Mouse (Mus musculus): Measurements from ENCODE around the gene Vps37b. TPM values are rescaled to one million over a fixed set of nuclear protein-coding genes. Genes with fewer than 3 reads are reported as not detected.
A peak's percentile ranks its signal among the peaks of the same experiment; 100 is the strongest.

The Vps37b gene
- polyA plus RNA-seq, 1 experiment from 2014 or later, result 28.8 TPM

DNA sequence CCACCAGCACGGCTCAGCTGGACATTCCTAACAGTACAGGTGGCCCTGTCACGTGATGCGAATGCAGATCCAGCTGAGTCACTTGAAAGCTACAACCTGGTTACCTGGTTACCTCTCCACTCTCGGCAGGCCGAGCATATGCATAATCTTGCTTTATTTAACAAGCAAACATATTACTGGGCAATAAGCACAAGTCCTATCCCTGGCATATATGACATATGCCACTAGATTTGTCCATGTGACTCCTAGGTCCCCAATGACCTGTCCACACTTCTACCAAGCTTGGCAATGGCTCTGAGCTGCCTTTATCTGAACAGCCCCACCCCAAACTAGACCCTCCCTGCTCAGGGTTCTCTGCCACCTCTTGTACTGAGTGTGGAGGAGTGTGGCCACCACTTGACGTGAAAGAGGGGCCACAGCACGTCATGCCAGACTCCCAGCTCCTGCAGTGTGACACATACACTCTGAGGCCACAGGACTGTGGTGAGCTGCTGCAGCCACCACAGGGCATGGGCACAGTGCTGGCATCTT is 15.7 kb downstream of the Vps37b start:
- WGBS, result 80% methylated on average over 7 of the region's 7 CpGs
- Histone ChIP-seq H3K9ac (no peak overlapping the region), H3K9me3 (no peaks in the 10 kb centered on the region), H3K36me3 (no peaks in the 10 kb centered on the region), H3K4me2 (replicated peaks) (no peak overlapping the region), H3K27me3 (replicated peaks) (no peaks in the 10 kb centered on the region), H3K27ac (no peak overlapping the region), H3K4me1 (replicated peaks) (peaks cover 47% of the 10 kb centered on the region), H3K4me3 (replicated peaks) (no peak overlapping the region)
- ATAC-seq, result no peak

- Histone ChIP-seq H3K9ac (no peak overlapping the region), H3K27me3 (replicated peaks) (no peaks in the 10 kb centered on the region), H3K9me3 (no peaks in the 10 kb centered on the region), H3K4me3 (replicated peaks) (no peak overlapping the region), H3K36me3 (no peaks in the 10 kb centered on the region), H3K4me1 (replicated peaks) (peaks cover 53% of the 10 kb centered on the region), H3K4me2 (replicated peaks) (no peak overlapping the region), H3K27ac (no peak overlapping the region)
- WGBS, result 74% methylated on average over 2 of the region's 2 CpGs
- ATAC-seq, result no peak
Measured at GRCm38 (mm10) chr5:124015727-124016126, 16.3 kb downstream of the Vps37b start.

GRCm38 (mm10) chr5:124014791-124015251 is 17.2 kb downstream of the Vps37b start:
- H3K36me3 ChIP-seq, result peaks cover 3% of the 10 kb centered on the region; the same call in 1 of the 2 replicates
- 43% methylated on average over 11 of the region's 11 CpGs for WGBS
- no peak for ATAC-seq
- H3K4me2 ChIP-seq (replicated peaks), result no peak overlapping the region
- no peaks in the 10 kb centered on the region for H3K9me3 ChIP-seq
- H3K4me1 ChIP-seq (replicated peaks), result peaks cover 59% of the 10 kb centered on the region
- H3K4me3 ChIP-seq (replicated peaks), result no peak overlapping the region
- H3K27ac ChIP-seq, result peak overlapping the region; percentile 32; the same call in 1 of the 2 replicates
- H3K9ac ChIP-seq, result no peak overlapping the region; the same call in 1 of the 2 replicates
- H3K27me3 ChIP-seq (replicated peaks), result no peaks in the 10 kb centered on the region

- H3K27me3 ChIP-seq (replicated peaks), result no peaks in the 10 kb centered on the region
- peaks cover 54% of the 10 kb centered on the region for H3K4me1 ChIP-seq (replicated peaks)
- no peaks in the 10 kb centered on the region for H3K9me3 ChIP-seq
- WGBS, result 85% methylated on average over 3 of the region's 3 CpGs
- ATAC-seq, result no peak
- H3K9ac ChIP-seq, result no peak overlapping the region
- peaks cover 8% of the 10 kb centered on the region; the same call in 1 of the 2 replicates for H3K36me3 ChIP-seq
- H3K4me2 ChIP-seq (replicated peaks), result no peak overlapping the region
- H3K4me3 ChIP-seq (replicated peaks), result no peak overlapping the region
- 0 out of 2 replicates have a peak overlapping the region, but pooled peaks have one; percentile 32 for H3K27ac ChIP-seq
Measured at GRCm38 (mm10) chr5:124014180-124014579, 17.9 kb downstream of the Vps37b start.

DNA sequence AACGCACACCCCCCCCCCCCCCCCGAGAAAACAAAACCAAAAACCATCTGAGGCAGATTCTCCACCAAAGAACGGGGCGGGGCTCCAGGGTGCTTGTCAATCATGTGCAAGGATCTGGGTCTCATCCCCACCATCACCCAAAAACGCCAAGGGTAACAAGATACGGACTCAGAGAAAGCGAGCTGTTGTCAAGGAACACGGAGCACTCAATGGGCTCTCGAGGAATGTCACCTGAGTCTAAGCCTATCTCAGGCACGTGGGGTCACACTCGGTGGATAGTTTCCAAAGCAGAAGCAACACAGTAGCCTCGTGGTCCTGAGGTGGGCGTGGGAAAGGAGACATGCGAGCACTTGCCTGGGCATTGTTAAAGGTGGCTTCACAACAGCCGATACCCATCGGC is 18.3 kb downstream of the Vps37b start:
- H3K9ac ChIP-seq, result no peak overlapping the region
- H3K27ac ChIP-seq, result no peak overlapping the region
- H3K36me3 ChIP-seq, result peaks cover 12% of the 10 kb centered on the region; the same call in 1 of the 2 replicates
- H3K4me1 ChIP-seq (replicated peaks), result peaks cover 53% of the 10 kb centered on the region
- no peak for ATAC-seq
- no peaks in the 10 kb centered on the region for H3K27me3 ChIP-seq (replicated peaks)
- H3K9me3 ChIP-seq, result no peaks in the 10 kb centered on the region
- WGBS, result 85% methylated on average over 16 of the region's 16 CpGs
- no peak overlapping the region for H3K4me2 ChIP-seq (replicated peaks)
- H3K4me3 ChIP-seq (replicated peaks), result no peak overlapping the region

- 72% methylated on average over 10 of the region's 10 CpGs for WGBS
- no peak overlapping the region for H3K9ac ChIP-seq
- H3K27me3 ChIP-seq (replicated peaks), result no peaks in the 10 kb centered on the region
- H3K4me2 ChIP-seq (replicated peaks), result no peak overlapping the region
- H3K36me3 ChIP-seq, result peaks cover 14% of the 10 kb centered on the region; the same call in 1 of the 2 replicates
- H3K4me3 ChIP-seq (replicated peaks), result no peak overlapping the region
- no peak overlapping the region for H3K27ac ChIP-seq
- H3K4me1 ChIP-seq (replicated peaks), result peaks cover 53% of the 10 kb centered on the region
- no peak for ATAC-seq
- no peaks in the 10 kb centered on the region for H3K9me3 ChIP-seq
Measured at GRCm38 (mm10) chr5:124012885-124013284, 19.2 kb downstream of the Vps37b start.

DNA sequence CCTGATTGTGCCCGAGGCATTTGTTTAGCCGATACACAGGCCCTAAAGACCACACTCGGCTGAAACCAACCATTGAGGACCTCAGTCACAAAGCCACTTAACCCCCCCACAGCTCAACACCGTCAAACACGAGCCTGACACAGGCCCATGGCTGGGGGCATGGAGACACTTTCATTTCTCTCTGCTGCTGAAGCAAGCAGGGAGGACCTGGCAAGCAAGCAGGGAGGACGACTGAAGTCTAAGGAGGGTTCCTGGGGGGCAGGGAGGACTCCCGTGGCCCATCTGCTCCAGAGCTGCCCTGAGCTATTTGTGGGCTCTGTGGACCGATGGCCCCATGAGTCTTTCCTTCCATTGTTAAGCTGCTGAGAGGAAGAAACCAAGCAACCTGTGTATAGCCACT is 20.1 kb downstream of the Vps37b start:
- Histone ChIP-seq H3K9me3 (no peaks in the 10 kb centered on the region), H3K27me3 (replicated peaks) (no peaks in the 10 kb centered on the region), H3K9ac (no peak overlapping the region), H3K4me1 (replicated peaks) (peaks cover 46% of the 10 kb centered on the region), H3K4me2 (replicated peaks) (peak overlapping the region; percentile 40), H3K4me3 (replicated peaks) (no peak overlapping the region), H3K27ac (peak overlapping the region; percentile 71), H3K36me3 (peaks cover 18% of the 10 kb centered on the region)
- no peak for ATAC-seq
- 32% methylated on average over 8 of the region's 8 CpGs for WGBS

GRCm38 (mm10) chr5:124010910-124011655 is 21.0 kb downstream of the Vps37b start:
- H3K4me3 ChIP-seq (replicated peaks), result no peak overlapping the region
- no peaks in the 10 kb centered on the region for H3K9me3 ChIP-seq
- peak overlapping the region; percentile 71 for H3K27ac ChIP-seq
- peak; percentile 59 for ATAC-seq
- H3K9ac ChIP-seq, result no peak overlapping the region
- H3K36me3 ChIP-seq, result peaks cover 21% of the 10 kb centered on the region
- no peaks in the 10 kb centered on the region for H3K27me3 ChIP-seq (replicated peaks)
- 17% methylated on average over 19 of the region's 19 CpGs for WGBS
- peaks cover 43% of the 10 kb centered on the region for H3K4me1 ChIP-seq (replicated peaks)
- peak overlapping the region; percentile 40 for H3K4me2 ChIP-seq (replicated peaks)

- Histone ChIP-seq H3K27ac (peak overlapping the region; percentile 71; the same call in 1 of the 2 replicates), H3K27me3 (replicated peaks) (no peaks in the 10 kb centered on the region), H3K9ac (no peak overlapping the region), H3K36me3 (peaks cover 27% of the 10 kb centered on the region), H3K9me3 (no peaks in the 10 kb centered on the region), H3K4me1 (replicated peaks) (peaks cover 43% of the 10 kb centered on the region), H3K4me2 (replicated peaks) (no peak overlapping the region), H3K4me3 (replicated peaks) (no peak overlapping the region)
- 76% methylated on average over 8 of the region's 8 CpGs for WGBS
- no peak for ATAC-seq
Measured at GRCm38 (mm10) chr5:124010077-124010476, 22.0 kb downstream of the Vps37b start.

- ATAC-seq, result no peak
- H3K9ac ChIP-seq, result no peak overlapping the region
- no peak overlapping the region for H3K4me3 ChIP-seq (replicated peaks)
- H3K27me3 ChIP-seq (replicated peaks), result no peaks in the 10 kb centered on the region
- peaks cover 38% of the 10 kb centered on the region for H3K36me3 ChIP-seq
- 87% methylated on average over 17 of the region's 17 CpGs for WGBS
- peak overlapping the region; percentile 32; the same call in 1 of the 2 replicates for H3K27ac ChIP-seq
- no peaks in the 10 kb centered on the region for H3K9me3 ChIP-seq
- peaks cover 30% of the 10 kb centered on the region for H3K4me1 ChIP-seq (replicated peaks)
- no peak overlapping the region for H3K4me2 ChIP-seq (replicated peaks)
Measured at GRCm38 (mm10) chr5:124006891-124007491, 25.1 kb downstream of the Vps37b start.

DNA sequence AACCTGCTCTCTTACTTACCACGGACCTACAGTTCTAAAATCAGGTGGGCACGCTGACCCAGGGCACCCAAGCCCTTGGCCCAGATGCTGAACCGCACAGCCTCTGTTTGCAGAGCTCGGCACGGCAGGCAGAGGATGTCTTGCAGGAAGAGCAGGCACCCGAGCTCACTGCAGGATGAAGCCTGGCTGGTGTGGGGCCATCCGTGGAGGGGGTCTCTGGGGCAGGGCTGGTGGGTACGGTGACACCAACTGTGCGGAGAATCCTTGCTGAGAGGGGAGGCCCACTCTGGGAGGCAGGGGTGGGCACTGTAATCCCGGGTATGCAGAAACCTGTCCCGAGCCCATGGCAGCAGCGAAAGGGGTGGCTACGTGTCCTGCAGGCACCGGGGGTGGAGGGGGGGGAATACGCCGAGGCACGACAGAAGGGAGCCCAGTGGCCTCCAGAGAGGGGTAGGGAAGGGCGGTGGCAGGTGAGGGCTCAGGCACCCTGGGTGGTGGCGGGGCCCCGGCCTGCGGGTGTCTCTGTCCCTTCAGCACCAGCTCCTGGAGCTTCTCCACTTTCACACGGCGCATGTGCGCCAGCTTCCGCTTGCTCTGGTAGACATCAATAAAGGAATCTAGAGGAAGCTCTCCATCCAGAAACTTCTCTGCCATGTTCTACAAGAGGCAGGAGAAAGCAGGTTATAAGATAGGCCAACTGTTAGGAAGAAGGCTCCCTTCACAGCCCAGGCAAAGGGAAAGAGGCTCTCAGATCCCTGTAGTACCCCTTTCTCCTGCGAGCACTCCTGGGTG is 25.8 kb downstream of the Vps37b start:
- Histone ChIP-seq H3K9ac (no peak overlapping the region), H3K4me3 (replicated peaks) (no peak overlapping the region), H3K36me3 (peaks cover 38% of the 10 kb centered on the region), H3K27me3 (replicated peaks) (no peaks in the 10 kb centered on the region), H3K4me1 (replicated peaks) (peaks cover 24% of the 10 kb centered on the region), H3K9me3 (no peaks in the 10 kb centered on the region), H3K4me2 (replicated peaks) (no peak overlapping the region), H3K27ac (no peak overlapping the region)
- 82% methylated on average over 26 of the region's 26 CpGs for WGBS
- ATAC-seq, result no peak

DNA sequence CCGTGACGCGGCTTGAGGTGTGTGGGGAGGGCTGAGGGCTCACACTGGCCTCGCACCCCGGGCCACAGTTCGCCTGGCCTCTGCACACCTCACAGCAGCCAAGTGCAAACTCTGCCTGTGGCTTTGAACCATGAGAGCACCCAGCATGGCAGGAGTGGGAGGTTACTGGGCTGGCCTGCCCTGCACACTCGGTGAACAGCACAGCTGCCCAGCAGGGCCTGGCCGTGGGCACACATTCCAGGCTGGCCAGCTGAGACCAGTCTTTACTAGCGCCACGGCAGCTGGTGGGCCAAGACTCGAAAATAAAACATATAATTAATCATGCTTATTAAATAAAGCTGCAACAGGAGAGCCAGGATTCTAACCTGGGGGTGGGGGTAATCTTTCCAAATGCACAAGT is 26.5 kb downstream of the Vps37b start:
- Histone ChIP-seq H3K9ac (no peak overlapping the region), H3K27ac (no peak overlapping the region), H3K4me1 (replicated peaks) (peaks cover 17% of the 10 kb centered on the region), H3K36me3 (peaks cover 38% of the 10 kb centered on the region), H3K4me3 (replicated peaks) (no peak overlapping the region), H3K9me3 (no peaks in the 10 kb centered on the region), H3K27me3 (replicated peaks) (no peaks in the 10 kb centered on the region), H3K4me2 (replicated peaks) (no peak overlapping the region)
- WGBS, result 82% methylated on average over 11 of the region's 11 CpGs
- ATAC-seq, result no peak
